Mouse (Mus musculus) megakaryocyte, embryonic 14.5 days (primary cell): ENCODE results near the gene Fars2.

ENCODE experiments used
- FLI1 ChIP-seq: IDR thresholded peaks from 2 replicates; pipeline ENCODE4 v1.6.1; 2012; ENCODE audit warnings: low read length, inconsistent platforms, mixed read lengths
- GATA1 ChIP-seq: IDR thresholded peaks from 3 replicates; pipeline ENCODE4 v1.6.1; 2012; ENCODE audit warnings: mixed read lengths, low read length, inconsistent platforms, borderline replicate concordance

DNA sequence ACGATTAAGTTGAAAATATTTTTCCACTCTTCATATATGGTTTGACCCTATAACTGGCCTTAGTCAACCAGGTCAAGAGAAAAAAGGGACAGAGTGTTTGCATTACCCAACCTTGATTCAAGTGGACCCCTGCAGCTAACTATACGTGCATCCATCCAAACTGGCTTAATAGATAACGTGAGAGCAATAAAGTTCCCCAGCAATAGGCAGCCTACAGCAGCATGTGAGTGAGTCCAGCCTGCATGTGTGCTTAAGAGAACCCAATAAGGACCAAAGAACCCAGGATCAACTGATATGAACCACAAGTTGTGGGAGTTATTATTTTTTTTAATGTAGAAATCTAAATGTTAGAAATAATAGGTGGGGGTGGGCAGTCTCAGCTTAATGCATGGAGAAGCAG, 213.3 kb downstream of the Fars2 start:
- TF ChIP-seq GATA1: no peak
- TF ChIP-seq FLI1: no peak
